Mouse (Mus musculus) right cerebral cortex, postnatal 10 days (tissue): ENCODE measurements around the gene Pitpnm1.

Experiments used
- DNase-seq, 2 experiments: peaks; one replicate each; pipeline ENCODE4 v3.0.0; 2021; ENCODE audit warnings: low spot score in 2 of 2

The Pitpnm1 gene

DNA sequence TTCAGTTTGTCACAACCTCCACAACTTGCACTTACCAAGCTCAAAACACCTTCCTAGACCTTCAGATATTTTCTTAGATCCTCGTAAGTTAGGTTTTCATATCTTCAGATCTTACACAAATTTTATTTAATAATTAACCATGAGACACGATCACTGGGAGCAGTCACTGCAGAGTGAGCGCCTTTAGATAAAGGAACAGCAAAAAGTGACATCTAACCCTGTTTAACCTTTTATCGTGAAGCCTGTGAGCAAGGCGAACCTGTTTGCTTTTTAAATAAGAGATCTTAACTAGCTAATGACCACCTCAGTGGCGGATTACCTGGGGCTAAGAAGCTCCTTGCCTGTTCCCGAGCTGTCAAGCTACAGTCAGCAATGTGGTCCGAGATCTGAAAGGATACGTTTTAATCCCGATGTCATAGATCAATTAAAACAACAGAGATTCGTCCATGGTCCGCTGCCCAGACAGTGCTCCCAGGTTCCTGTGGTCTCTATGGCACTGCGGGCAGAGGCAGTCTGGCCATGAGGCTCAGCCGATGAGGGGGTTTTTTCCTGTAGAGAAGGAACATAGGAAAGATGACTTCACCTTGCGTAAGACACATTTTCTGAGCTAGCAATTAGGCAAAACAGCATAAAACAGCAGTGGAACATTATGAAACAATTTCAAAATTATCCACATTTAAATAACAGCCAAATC, 30.9 kb upstream of the Pitpnm1 start:
- no peak for DNase-seq

DNA sequence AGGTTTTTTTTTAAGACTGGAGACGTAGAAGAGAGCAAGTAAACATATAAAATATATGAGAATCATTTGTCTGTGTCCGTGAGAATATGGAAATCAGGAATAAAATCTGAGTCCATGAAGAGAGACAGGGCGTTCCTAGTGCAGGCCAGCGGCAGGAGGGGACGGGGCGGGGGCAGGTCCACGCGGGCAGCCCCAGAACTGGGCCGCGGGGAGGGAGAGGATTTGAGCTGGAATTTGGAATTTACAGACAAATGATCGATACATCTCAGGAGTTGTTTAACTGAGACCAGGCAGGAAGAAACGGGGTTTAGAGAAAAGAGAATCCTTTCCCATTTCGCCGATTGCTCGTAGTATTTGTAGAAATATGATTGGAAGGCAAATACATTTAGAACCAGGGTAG, 29.5 kb upstream of the Pitpnm1 start:
- DNase-seq, result no peak

DNA sequence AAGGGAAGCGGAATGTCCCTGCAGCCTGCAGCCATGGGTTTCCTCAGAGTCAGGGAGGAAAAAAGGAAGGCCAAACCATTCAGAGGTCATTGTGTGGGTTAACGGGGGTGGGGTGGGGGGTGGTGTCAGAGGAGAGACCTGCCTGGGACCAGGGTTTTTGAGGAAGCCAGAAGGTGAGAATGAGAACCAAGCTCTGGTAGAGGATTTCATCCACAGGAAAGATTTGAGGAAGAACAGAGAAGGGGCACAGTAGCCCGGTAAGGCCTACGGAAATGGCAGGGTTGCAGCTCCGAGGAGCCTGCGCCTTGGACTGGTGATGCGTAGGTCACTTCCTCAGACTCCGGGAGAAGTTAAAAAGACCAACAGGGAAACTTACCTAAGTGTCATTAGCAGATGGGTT, 29.0 kb upstream of the Pitpnm1 start:
- DNase-seq, result no peak

DNA sequence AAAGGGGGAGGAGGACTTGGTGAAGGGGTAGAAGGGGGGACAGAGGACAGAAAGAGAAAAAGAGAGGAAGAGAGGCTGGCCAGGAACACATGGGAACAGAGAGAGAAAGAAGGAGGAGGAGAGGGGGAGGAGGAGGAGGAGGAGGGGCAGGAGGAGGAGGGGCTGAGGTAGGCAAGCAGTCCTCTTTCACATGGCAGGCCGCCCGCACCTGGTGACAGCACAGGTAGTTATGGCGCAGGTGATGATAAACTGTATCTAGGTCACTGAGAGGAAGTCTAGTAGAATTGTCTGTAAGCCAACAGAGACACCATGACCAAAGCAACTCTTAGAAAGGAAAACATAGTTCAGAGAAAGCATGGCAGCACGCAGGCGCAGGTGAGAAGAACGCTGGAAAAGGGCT, 28.4 kb upstream of the Pitpnm1 start:
- DNase-seq, result no peak

DNA sequence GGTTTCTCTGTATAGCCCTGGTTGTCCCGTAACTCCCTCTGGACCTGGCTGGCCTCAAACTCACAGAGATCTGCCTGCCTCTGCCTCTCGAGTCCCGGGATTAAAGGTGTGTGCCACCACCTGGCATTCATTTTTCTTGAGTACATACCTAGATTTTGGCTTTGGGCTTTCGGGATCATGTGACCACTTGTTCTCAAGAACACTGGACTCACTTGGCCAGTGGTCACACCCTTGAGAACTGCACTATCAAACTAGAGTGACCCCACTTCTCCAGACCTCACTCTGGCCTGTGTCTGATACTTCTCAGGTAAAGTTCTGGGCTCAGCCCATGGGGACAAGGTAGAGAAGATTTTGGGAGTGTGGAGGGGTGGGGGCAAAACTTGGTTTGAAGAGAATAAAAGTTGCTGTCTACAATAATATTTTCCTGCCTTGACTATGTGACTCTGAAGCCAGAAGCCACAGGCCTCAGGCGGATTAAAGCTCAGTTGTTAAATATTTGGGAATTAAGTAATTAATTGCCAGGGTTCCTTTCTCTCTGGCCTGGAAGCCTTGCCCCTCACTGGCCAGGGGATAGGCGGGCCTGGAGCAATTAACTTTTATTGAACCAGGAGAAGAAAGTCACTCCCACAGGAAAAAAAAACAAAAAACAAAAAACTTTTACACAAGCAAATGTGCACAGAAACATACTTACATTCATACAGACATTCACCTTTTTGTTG, 26.9 kb upstream of the Pitpnm1 start:
- no peak for DNase-seq

DNA sequence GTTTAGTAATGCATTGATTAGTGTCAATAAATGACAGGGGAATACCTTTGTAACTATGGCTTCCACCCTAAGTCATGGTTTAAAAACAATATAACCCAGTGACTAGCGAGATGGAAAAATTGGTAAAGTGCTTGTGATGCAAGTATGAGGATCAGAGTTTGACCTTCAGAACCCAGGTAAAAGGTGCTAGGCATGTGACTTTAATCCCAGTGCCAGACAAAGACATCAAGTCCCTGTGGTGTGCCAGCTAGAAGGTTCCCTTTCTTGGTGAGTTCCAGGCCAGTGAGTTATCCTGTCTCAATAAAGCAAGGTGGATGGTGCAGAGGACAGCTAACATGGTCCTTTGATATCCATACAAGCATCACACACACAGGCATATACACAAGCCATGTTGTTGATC, 24.3 kb upstream of the Pitpnm1 start:
- DNase-seq, result no peak

DNA sequence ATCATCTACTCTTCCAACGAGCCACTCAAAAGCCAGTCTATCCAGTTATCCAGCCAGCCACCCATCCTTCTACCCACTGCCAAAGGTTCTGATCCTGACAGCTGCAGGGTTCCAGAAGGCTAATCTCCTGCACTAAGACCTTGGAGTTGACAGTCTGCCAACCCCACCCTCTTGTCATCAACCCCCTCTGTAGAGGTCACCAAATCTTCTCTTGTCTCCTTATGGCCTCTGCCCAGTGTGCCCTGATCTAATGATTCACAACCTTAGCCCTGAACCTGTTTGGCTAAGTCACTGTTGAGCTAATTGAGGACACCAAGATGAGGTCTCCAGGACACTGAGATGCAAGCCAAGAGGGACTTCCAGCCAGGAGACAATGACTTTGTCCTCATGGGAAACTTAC, 20.2 kb upstream of the Pitpnm1 start:
- DNase-seq, result no peak

DNA sequence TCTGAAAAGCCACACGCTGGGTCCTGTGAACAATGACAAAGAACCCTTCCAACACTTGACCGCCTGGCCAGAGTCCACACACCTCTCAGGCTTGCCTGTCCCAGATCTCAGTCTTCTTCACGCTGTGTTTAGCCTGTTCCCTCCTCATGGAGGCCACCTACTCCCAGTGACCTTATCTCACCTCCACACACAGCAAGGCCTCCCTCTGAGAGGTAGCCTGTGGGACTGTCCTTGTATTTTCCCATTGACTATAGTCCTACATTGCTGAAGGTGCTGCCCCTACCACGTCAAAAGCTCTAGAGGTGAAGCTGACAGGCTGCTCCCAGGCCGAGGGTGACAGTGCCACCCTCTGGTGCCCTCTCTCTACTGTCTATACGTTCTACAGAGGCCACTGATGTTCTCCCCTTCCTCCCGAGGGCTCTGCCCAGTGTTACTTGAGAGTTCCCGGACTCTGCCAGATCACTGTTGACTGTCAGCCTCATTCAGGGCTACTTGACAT, 19.2 kb upstream of the Pitpnm1 start:
- DNase-seq, result no peak

DNA sequence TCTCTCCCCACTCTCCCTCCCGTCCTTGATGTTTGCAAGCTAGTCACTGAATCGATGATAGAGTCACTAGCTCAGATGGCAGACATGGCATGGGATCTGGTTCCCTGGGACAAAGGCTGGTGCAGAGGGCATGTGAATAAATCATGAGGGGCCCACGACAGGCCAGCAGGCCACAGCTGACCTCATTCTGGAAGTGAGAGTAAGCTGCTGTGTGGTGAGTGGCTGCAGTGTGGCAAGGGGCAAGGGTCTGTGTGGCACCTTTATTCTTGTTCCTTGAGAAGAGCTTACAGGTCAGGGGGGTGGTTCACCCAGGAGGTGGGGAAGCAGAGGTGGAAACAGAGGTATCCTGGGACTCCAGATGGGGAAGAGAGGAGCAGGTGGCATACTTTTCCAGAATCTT, 18.4 kb upstream of the Pitpnm1 start, which contains the start of gene Cabp2:
TSS of gene Cabp2 (plus strand) at position 185 of the 400 bp plus-strand sequence.
- no peak for DNase-seq

DNA sequence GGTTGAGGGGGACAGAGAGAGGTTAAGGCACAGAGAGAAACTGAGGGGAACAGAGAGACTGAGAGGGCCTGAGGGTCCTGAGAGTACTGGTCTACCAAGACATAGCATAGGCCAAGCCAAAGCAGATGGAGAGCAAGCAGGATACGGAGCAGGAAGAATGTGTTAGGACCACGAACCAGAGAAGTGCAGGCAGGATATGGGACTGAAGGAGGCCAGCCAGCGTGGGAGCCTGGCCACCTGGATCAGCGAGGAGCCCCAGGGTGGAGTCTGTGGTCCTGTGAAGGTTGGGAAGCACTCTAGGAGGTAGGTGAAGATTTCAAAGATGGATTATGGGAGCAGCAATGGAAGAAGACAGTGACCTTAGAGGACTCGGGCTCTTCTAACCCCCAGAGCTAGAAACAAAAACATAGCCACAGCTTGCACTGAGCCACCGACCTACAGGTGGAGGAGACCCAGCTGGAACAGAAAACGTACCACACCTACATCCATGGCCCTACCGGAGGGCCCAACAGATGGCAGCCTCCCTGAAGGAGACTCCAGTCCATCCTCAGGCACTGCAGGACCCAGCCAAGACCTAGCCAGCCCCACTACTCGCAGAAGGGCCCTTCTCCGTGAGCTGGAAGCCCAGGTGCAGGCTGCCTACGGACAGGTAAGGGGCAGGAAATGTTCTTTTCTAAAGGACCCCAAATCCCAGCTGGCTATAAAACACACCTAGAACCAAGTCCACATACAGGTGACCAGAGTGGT, 17.4 kb upstream of the Pitpnm1 start:
- DNase-seq, result no peak

DNA sequence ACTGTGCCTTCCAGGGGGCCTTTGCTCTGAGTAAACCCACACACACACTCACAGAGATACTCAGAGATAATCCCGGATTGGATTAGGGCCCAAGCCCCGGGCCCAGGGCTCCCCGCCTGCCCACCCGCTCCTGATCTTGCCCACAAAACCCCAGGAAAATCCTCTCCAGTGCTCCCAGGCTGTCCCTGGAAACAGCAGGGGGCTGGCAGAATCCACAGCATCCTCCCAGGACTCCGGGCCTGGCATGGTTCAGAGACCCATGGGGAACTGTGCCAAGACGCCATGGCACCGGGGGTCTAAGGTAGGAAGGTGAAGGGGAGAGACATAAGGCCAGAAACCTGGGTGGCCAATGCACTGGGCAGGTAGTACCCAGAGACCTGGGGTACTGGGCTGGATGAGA, 16.5 kb upstream of the Pitpnm1 start:
- DNase-seq, result no peak

DNA sequence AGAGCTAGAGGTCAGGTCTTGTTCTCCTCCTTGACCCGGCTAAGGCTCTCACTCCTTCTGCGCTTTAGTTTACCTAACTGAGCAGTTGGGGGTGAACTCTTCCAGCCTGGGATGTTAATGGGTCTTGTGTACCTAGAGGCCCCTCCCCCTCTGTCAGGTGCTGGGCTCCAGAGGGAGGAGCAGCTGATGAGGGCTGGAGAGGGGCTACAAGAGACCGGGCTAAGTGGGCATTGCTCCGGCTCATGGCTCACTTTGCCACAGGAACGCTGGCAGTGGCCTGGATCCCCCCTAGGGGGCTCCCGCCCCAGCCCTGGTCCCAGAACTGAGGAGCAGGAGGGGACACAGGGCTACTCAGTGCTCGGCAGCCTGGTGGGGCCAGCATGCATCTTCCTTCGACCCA, 16.0 kb upstream of the Pitpnm1 start:
- DNase-seq, result no peak

DNA sequence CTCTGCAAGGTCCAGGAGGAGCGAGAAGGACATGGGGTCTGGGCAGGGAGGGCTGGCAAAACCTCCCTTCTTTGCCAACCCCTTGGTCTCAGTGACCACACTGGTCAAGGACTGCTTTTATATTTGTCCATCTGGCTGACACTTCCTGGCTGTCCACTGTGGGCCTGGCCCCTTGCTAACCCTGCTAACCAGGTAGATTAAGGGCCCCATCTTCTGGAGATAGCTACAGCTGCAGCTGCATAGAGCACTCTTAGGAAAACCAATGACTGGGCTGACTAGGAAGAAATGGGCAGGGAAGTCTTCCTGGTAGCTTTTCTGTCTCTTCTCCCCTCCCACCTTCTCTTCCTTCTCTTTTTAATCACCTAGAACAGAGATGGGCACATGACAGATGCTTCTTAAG, 14.8 kb upstream of the Pitpnm1 start:
- DNase-seq, result no peak

DNA sequence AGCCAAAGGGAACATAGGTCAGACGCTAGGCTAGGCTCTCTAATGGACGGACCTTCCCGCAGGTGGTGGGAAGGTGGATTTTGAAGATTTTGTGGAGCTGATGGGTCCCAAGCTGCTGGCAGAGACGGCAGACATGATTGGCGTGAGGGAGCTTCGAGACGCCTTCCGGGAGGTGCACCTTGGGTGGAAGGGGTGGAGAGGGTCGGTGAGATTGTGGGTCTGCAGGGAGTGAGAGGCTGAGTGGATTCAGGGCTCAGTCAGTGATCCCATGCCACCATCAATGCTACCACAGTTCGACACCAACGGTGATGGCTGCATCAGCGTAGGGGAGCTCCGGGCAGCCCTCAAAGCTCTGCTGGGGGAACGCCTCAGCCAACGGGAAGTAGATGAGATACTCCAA, 13.6 kb upstream of the Pitpnm1 start:
- DNase-seq, result no peak

DNA sequence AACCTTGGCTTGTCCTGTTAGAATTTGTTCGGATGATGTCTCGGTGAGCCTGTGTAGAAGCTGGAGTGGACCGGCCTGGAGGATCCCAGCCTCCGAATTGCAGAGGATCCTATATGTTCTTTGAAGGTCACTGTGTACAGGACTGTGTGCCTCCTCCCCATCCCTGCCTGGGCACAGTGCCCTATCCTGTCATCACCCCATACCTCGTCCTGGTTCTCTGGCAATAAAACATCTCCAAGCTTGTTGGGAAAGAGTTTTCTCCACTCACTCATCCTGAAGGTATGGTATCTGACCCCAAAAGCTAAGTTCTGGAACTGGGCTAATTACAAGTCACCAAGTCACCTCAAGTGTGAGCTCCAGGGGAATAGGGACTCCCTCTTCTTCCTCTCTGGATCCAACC, 12.7 kb upstream of the Pitpnm1 start:
- DNase-seq, result no peak

DNA sequence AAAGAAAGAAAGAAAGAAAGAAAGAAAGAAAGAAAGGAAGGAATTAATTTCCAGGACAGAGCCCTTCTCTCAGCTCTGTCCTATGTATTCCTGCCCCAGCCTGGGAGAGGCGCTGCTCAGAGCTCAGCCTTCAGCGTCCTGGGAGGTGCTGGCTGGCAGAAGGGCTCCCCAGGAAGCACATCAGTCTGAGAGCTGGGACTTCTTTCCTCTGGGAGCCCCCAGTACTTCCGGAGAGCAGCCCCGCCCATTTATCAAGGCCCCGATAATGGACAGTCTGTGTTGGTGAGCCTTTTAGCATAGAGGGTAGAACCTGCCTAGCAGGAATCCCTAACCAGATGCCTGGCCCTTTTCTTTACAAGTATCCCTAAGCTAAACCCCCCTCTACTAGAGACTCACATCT, 11.7 kb upstream of the Pitpnm1 start:
- no peak for DNase-seq

DNA sequence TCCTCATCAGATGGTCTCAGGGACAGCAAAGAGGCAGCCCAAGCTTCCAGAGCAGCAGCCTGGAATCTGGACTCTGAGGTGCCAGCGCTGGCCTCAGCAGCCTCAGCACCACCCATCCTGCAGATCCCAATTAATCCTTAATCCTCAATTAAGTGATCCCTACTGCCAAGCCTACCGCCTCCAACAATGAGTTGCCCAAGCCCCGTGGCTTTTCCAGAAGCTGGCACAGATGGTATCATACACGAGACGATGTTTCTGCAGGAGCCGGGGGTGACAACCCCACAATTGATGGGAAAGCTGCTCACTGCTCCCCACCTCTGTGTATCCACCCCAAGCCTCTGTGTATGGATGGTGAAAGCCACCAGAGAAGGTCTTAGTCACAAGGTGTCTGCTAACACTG, 10.7 kb upstream of the Pitpnm1 start:
- no peak for DNase-seq

DNA sequence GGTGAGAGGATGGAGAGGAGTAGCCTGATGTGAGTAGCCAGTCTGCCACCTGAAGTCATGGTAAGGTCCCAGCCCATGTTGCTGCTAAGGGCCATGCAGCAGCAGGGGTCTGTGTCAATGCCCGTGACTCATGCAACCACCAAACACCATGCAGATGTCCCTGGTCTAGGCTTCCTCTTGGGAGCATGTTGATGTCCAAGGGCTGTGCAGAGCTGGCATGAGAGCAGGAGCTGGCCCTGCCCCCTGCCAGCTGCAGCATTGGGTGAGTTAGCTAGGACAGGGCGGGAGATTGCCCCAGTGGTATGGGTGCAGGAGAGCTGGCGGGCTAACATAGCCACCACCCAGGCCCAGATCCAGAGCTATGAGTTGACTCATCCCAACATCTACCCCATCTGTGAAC, 9.4 kb upstream of the Pitpnm1 start:
- no peak for DNase-seq

DNA sequence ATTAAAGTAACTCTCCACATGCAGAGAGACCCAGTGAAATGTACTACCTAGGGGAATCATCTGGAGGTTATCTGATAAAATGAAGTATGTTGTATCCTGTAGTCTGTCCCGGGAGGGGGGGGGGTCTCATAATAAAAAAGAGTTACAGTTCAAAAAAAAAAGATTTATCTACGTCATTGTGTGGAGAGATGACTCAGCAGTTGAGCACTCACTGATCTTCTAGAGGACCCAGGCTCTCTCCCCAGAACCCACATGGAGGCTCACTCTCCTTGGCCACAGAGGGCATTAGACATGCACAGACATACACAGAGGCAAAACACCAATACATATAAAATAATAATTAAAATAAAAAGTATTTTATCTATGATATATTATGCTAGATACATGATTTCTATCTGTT, 8.4 kb upstream of the Pitpnm1 start:
- DNase-seq, result no peak

DNA sequence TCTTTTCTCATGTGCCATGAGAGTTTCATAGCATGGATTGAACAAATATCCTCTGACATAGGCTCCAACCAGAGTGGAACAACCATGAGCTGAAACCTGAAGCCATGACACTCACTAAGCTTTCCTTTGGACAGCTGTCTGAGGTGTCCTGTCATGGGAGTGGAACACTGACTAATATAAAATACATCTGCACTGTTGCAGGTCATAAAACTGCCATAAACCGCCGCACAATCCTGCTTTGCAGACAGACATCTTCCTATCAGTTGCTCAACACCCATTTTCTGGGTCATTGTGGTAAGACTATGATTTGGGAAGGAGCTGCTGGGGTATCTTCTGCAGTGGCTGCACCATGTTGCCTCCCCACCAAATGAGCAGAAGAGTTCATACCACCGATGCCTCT, 7.0 kb upstream of the Pitpnm1 start:
- no peak for DNase-seq

DNA sequence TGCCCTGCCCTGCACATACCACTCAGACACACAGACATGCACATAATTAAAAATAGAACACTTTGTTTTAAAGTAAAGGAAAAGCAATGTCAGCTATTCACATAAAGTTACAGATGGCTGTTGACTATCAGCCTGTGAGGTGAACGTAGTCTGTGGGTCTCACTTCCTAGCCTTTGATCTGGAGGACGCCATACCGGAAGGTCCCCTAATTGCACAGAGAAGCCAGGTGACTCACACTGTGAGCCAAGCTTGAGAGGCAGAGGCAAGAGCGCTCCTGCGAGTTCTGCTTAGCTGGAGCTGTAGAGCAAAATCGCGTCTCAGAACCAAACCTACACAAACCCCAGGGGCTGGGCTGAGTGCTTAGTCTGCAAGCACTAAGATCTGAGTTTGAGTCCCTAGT, 6.0 kb upstream of the Pitpnm1 start:
- DNase-seq, result no peak

DNA sequence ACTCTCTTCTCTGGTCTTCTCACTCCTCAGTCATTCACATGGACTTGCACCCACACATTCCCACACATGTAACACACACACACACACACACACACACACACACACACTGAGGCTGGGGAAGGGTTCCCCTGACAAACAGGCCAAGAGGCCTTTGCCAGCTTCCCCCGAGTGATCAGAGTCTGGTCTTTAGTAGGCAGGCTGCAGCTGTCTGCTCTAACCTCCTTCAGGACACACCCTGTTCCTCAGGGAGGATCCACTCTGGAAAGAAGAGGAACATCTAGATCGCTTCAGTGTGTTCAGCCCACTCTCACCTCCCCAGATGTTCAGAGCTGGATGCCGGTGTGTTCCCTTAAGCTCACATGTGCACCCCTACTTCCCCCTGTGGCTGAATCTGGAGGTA, 5.5 kb upstream of the Pitpnm1 start:
- DNase-seq, result no peak

DNA sequence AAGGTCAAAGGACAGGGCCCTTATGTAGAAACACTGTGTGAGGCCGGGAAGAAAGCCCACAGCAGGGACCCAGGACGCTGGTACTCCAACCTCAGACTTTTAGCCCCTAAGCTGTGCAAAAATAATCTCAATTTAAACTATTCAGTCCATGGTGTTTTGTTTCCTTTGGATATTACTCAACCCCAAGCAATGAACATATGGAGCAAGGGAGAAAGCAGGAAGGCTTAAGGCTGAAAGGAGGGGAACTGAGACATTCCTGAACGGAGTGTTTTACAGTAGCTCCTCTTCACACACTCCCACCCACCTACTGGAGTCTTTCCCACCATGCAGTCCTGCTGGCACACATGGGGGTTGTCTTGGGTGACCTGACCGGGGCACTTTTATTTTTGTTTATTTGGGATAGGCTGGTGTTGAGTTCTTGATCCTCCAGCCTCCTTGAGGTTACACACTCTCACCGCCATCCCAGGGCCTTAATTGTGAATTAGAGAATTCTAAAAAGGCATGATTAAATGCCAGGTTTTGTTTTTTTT, 5.0 kb upstream of the Pitpnm1 start:
- DNase-seq, result no peak
